Mouse (Mus musculus): ENCODE data around the gene Cep131.

- TF ChIP-seq EP300 (IDR thresholded peaks at IDR 0.05; ENCODE audit: insufficient read depth, low read depth, low read length): no peak
- TF ChIP-seq CTCF (IDR thresholded peaks at IDR 0.05; ENCODE audit: low read depth, low read length): no peak
- TF ChIP-seq POLR2A (IDR thresholded peaks at IDR 0.05; ENCODE audit: insufficient read depth, low read length): no peak
Observed at GRCm38 (mm10) chr11:120126845-120127244, 40.2 kb upstream of the Cep131 start.
